Mouse (Mus musculus) naive thymus-derived CD4-positive, alpha-beta T cell, adult 2 months (primary cell): ENCODE data around the gene Traf3ip1.
"Not testable (repeated sequence)": the region's sequence is repeated elsewhere in the genome, so short reads cannot be mapped to it uniquely, and the experiment has no call there.

Experiments
- DNase-seq: peaks from one replicate; pipeline ENCODE4 v3.0.0-alpha.2; 2011; ENCODE audit warnings: low read depth

Traf3ip1 gene

DNA sequence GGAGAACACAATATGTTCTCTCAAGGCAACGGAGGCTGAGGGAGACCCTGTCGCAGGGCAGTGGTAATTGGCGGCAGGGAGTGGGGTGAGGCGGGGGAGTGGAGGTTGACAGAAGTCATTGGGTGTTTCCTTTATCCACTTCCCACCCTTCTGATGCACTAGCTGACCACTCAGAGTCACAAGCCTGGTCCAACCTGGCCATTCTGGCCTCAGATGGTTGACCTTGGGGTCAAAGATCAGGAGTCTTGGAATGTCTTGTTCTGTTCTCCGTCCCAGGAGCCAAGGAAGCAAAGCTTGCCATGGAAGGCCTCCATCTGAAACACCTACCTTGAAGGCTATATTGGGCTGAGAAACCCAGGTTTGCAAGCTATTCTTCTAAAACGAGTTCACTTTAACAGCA is 28.3 kb upstream of the Traf3ip1 start:
- no peak for DNase-seq

DNA sequence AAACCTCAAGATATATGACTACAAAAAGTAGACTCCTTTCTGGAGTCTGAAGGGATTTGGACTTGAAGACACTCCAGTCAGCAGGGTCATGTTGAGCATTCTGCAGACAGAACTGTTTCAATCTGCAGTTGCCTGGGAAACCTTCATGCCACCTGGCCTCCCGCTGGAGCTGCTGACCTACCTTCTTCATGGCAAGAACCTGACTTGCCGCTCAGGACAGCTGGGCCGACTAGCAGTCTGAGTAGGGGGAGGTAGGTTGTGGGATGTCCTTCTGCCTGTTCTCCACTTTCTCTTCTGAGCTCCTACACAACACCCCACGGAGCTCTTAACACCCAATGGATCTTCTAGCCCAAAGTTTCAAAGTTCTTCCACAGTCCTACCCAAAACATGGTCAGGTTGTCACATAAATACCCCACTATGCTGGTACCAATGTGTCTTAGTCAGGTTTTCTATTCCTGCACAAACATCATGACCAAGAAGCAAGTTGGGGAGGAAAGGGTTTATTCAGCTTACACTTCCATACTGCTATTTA is 24.5 kb upstream of the Traf3ip1 start:
- DNase-seq: no peak

DNA sequence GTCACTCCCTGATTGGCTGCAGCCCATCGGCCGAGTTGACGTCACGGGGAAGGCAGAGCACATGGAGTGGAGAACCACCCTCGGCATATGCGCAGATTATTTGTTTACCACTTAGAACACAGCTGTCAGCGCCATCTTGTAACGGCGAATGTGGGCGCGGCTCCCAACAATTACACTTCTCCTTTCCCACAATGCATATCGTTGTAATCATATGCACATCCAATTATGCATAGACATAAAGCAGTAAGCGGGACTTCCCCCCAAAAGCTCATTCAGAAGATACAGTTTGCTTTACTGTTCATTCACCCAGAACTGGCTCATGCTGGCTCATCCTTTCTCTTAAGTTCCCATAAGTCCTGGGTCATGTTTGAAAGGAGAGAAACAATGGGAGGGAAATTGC is 16.3 kb upstream of the Traf3ip1 start:
- DNase-seq: not testable (repeated sequence)

DNA sequence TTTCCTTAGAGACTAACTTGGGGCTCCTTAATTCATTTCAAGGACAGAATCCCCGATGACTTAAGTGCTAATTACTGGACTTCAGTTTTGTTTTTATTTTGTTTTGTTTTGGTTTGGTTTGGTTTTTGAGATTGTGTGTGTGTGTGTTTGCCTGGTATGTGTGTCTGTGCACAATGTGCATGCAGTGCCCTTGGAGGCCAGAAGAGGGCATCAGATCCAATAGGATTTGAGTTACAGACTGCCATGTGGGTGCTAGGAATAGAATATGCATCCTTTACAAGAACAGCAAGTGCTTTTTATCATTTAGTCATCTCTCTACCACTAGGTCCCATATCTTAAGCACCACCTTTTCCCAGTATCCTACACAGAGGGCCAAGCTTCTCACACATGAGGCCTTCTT is 15.5 kb upstream of the Traf3ip1 start:
- no peak for DNase-seq

DNA sequence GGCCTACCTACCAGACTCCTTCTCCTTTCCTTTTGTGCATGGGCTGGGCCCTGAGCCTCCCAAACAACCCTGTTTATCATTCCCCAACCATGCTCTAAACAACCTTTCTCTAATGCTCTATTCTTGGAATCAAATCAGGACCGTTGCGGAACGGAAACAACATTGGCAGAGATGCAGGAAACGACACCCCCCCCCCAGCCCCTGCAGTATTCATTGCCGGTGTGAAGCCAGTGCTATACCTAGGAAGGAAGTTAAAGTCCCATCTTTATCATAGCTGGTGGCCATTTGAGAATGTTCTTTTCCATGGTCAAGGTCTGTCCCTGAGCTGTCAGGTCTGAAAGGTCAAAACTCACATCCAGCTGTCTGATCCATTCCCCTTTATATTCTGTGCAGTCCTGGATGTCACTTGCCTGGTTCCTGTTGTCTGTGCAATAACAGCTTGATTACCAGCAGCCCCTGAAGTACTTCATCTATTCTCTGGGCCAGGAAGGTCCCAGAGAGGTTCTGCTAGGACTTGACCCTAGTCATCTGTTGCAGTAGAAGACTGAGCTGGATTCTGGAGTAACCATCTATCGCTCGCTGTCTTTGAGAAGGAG is 11.7 kb upstream of the Traf3ip1 start:
- no peak for DNase-seq

DNA sequence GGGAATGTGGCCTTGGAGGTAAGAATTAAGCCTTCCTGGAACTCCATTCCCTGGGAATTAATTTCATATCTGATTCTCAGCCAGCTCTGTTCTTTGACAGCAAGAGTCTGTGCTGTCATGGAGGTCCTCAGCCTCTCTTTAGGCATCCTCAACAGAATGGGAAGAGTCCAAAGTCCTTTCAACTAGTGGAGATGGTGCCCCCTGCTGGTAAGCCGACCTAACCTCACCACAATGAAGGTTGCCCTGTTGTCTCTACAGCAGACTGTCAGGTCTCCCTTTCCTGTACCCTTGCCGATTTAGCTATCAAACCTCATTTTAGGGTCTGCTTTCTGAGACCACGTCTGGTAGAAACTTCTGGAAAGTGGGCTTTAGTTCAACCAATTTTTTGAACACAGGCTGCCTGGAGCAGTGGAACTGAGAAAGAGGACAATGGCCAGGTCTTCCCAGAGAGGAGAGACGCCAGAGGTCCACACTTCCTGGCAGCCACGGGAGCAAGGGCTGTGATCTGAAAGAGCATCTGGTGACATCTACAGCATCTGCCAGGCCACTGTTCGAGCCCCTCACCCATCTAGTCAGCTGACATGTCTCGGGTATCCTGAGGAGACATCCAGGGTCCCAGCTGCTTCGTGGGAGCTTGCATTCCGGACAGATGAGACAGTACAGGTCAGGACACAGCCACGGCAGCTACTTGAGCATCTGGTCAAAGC is 11.0 kb upstream of the Traf3ip1 start:
- peak; percentile 81 for DNase-seq

DNA sequence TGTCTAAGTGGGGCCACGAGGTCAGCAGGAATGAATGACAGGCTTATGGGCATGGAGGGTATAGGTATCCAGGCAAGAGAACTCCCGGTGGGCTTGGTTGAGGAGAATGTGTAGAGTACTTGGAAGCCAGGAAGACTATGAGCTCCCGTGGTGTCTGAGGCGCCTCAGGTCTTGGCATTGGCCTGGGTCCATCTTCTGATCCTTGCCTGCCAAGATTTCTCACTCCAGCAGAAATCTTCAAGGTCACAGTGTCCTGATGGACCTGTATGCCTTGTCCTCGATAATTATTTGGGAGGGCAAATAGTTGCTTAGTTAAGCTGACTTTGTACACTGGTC is 10.5 kb upstream of the Traf3ip1 start:
- no peak for DNase-seq

DNA sequence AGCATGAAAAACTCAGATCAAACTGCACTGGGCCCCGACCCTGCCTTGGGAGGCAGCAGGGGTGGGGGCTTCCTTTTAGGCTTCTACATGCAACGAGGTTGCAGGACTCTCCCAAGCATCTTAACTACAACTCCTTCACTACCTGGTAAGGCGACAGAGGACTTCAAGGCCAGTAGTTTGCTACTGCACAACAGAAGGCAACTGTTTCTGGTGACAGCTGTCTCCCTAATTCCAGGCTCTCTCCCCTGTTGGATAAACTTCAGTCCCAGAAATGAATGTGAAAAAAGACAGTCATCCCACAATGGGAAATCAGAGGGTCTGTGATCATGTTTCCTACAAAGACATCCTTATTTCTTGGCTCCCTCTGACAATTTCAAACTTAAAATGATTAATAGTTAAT is 9.0 kb upstream of the Traf3ip1 start:
- no peak for DNase-seq

DNA sequence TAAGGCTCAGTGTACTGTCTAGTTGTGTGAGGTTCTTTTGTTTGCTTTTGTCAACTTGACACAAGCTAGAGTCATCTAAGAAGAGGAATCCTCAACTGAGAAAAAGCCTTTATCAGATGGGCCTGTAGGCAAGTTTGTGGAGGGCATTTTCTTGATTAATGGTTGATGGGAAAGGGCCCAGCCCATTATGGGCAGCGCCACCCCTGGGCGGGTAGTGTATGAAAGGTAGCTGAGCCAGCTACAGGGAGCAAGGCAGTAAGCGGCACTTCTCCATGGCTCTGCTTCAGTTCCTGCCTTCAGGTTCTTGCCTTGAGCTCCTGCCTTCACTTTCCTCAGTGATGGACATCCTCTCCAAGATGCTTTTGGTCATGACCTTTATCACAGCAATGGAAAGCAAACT is 8.3 kb upstream of the Traf3ip1 start:
- no peak for DNase-seq

DNA sequence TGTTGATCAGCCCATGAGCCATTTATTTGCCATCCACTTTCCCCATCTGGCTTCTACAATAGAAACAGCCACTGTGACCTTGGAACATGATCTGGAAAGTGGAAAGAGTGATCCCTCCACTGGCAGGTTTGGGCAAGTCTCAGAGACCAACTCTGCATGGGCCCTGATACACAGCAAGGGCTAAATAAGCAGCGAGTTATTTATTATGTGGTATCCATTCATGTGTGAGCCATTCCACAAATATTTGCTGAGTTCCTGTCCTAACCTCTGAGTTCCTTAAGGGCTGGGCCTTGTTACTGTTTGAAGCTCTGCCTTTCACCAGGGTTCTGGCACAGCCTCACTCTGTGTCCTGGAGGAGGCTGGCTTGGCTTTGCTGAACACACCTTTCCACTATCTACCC is 4.1 kb upstream of the Traf3ip1 start:
- DNase-seq: no peak

DNA sequence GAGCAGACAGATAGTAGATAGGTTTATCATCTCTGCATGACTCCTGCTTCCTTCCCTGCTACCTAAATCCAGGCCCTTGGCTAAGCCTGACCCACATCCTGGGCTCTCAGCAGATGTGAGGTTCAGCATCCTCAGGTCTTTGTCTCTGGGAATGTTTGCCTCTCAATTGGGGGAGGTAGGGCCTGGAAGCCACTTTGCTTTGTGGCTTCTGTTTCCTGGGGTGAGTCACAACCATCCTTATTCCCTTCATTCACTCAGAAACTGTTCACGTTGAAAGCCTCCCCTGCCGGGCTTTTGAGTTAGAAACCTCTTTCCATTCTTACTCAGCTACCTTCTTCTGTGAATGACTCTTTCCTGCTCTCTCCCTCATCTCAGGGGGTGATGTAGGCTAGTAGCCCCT is 1.7 kb upstream of the Traf3ip1 start:
- DNase-seq: no peak

DNA sequence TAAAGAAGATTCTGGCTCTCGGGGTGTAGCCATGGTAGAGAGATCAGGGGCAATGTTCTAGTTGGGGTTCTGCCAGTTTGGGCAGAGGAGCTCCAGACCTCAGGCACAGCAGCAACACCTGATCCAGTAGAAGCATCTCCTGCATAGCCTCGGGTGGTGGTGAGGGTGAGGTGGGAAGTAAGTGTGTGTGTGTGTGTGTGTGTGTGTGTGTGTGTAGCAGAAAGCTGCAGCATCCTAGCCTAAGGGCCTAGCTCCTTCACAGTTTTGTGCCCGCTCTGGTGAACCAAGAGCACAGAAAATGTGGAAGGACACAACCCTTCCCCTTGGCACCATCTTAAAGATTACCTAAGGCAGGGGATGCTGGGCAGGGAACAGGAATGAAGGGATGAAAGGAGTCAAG is 509 bp upstream of the Traf3ip1 start:
- DNase-seq: no peak

DNA sequence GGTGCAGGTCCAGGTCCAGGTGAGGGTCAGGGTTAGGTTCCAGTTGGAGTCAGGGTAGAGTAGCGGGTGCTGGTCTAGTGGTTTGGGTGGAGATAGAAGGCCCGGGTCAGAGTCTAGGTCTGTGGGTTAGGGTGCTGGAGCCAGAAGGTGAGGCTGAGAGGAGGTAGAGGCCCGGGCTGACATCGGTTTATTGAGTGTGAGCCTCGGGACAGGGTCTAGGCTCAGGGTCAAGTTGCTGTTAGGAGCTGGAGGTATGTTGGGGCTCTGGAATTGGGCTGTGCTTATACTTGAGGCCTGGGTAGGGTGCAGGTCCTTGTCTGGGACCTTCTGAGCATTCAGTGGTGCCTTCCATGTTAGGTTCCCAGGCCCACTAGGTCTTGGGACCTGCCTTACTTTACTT is 874 bp downstream of the Traf3ip1 start:
- DNase-seq: no peak

DNA sequence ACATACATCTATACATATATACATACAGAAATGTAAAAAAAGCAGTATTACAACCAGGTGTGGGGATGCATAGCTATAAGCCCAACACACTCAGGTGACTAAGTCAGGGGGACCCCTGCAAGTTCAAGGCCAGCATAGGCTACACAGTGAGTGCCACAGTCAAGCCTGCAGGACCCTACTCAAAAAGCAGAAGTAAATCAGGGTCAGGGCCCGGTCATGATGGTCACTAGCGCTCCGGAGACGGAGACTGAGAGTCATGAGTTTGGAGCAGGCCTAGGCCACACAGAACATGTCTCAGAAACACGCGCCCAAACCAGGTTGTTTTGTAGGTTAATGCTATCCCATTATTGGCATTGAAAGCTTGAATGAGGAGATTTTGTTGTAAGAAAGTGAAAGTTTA is 4.1 kb downstream of the Traf3ip1 start:
- DNase-seq: no peak

DNA sequence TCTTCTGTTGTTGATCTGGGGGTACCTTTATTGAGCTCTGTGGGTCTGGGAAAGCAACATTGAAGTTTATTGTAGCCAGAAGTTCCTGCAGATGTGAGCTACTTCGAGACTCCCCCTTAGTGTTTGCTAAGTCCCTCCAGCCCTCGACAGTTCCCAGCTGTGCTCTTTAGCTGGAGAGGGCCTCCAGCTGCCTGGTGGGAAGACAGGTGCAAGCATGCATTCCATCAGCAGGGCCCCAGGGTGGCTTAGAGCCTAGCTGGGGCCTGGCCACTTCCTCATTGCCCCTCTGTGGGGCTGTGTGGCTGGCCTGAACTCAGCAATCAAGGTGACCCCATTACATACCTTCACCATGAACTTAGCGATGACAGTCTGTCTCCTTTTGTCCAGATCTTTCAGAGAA is 10.2 kb downstream of the Traf3ip1 start:
- DNase-seq: no peak

DNA sequence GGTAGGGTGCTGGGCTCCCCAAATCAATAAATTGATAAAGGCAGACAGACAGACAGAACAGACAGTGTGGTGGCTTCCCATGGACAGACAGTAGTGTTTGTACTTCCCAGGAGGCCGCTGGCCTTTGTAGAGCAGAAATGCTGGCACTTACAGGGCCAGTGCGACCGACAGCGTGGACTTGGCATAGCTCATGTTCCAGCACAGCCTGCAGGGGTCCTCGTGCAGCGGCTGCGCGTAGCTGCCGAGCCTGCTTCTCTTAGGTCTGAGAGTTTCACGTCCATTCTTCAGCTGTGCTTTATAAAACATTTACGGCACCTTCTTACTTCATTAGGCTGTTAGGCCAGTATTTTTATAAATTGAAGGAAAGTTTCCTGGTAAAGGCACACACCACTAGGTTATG is 20.5 kb downstream of the Traf3ip1 start:
- DNase-seq: no peak

DNA sequence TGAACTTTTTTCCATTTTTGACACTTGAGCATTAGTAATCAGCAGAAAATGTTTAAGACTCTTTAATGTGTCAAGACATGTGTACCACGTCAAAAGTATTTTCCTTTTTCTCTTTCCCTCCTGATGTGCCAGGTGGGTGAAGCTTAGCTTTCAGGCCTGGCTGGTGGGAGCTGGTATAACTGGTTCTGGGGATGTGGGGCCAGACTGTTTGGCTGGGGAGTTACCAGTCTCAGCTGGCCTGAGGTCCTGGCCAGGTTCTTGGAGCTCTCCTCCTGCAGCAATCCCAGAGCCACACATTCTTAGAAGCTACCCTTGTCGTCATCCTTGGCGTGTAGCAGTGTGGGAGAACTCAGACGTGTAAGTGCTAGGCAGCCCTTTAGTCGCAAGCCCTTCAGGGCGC is 21.2 kb downstream of the Traf3ip1 start:
- DNase-seq: no peak

DNA sequence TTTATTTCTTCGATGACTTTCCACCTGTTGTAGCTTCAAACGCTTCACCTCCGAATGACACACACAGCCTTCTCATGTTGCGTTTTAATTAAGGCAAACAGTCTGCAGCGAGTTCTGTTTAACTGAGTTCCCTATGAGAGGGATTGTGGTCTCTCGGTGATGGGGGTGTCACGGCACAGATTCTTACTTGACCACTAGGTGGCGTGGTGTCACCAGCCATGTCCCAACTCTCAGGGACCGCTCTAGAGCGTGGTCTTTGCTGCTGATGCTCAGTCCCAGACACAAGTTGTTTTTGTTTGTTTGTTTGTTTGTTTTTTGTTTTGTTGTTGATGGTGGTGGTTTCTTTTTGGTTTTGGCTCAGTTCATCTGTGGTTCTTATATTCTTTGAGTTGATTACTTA is 29.3 kb downstream of the Traf3ip1 start:
- peak; percentile 77 for DNase-seq

DNA sequence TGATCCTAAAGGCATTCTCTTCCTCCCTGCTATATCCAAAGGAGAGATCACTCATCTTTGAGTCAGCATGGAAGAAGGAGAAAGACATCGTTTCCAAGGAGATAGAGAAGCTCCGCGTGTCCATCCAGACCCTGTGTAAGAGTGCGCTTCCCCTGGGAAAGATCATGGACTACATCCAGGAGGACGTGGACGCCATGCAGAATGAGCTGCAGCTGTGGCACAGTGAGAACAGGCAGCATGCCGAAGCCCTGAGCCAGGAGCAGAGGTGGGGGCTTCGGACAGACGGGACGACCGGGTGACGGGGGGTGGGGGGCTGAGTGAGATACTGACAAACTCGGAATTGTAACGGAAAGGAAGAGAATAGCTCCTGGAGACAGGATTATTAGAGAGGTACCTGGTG is 31.4 kb downstream of the Traf3ip1 start:
- DNase-seq: no peak

DNA sequence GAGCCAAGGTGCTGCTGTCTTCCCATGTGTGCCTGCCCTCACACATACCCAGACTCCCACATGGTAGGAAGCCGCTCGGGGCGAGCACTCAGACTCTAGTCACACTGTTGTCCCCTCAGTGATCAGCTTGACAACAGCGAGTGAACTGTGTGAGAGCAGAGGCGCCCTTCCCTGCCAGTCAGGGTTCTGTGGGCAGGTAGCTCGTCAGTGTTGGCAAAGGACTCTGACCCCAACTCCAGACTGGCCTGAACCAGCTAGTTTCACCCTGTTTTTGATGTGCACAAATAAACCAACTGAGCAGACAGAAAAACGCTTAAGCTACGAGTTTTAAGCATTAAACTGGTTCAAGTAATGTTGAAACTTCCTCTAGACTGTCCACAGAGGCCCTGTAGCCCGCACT is 35.7 kb downstream of the Traf3ip1 start:
- DNase-seq: no peak

DNA sequence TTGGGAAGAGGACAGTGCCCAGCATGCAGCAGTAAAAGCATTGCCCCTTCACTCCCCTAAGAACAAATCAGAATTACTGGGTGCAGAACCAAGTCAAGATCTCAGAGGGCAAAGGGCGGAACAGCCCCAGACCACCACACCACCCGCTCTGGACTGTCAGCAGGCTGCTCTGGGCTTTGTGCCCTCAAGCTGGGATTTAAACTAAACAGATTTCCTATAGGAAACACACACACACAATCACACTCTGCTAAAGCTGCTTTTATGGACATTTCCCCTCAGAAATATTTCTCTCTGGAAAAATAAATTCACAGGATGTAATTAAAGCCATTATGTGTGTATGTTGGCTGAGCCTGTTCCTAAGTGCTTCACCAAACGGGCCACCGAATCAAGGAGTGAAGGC is 37.8 kb downstream of the Traf3ip1 start:
- DNase-seq: no peak

DNA sequence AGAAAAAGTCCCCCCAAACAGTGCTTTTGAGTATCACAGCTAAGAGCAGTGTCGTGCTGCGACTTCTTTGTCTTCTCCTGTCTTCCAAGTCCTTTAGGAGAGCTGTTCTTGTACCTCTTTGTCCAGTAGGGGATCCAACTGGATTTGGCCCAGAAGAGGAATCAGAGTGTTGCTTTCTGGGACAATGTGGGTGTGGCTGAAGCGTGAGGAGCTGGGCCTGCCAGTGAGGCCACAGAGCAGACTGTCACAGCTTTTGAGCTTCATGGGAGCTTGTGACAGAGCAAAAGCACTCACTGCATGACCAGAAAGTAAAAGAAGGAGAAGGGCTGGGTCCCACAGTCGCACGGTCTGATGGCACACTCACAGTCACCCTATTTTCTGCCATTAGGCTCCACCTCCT is 38.4 kb downstream of the Traf3ip1 start:
- no peak for DNase-seq

DNA sequence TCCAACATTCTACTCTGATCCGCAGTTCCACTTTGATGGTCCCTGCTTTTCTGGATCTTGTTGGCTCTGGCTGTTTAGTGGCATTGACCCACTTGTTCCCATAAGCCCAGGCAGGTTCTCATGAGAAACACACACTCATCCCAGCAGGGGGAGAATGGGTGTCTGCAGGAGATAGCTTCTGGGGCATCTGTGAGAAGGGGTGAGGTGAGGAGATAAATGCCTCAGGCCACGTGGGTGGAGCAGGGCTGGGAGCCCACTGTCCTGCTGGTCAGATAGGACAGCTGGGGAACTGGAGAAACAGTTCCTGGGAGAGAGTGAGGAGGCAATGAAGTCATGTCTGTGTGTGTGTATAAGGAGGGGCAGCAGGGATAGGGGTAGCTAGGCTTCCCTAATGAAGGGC is 39.0 kb downstream of the Traf3ip1 start:
- no peak for DNase-seq
